Comparison of ENCODE assay signal across 11 mouse cellular contexts in the genomic region with DNA sequence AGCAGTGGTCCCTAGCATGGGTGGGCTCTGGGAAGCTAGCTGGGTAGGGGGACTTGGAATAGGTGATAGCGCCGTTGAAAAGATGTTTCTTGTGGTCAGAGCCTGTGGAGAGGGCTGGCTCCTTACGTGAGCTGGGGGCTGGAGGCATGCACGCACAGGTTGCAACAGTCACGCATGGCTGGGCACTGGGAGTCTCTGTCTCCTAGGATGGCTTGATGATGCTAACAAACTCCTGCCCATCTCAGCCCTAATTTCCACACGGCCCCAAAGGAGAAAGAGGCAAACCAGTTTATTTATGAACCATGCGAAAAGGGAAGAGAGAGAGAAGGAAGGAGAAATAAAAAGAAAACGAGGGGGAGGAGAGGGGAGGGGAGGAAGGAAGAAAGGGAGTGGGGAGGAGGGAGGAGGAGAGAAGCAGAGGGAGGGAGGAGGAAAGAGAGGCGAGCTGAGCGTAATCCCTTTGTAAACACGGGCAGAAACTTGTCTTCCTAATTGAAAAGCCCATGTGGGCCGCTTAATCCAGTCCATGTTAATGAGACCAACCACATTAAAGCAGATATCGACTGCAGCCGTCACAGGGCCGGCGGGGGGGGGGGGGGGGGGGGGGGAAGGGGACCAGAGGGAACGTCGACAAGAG. TPM values are rescaled to one million over a fixed set of nuclear protein-coding genes. Genes with fewer than 3 reads are reported as not detected.
DNase-seq lines count a peak whose midpoint lies in the region; ATAC-seq lines count a peak whose summit lies in the region.
"Had no signal": no experiment of that assay in that cellular context is flagged by ENCODE, and none has a peak within 500 bp of the region (broad histone marks: within the 10 kb centered on the region; RNA-seq: fewer than 3 reads in every experiment).

No protein-coding gene starts in this region.

- H3K27ac ChIP-seq in forebrain, embryonic 10.5 days, result peak overlapping the region; percentile 84
- no peak overlapping the region for H3K27ac ChIP-seq in limb, embryonic 11.5 days (replicated peaks; ENCODE audit: low read depth, low read length)
- no peak overlapping the region; the same call in 1 of the 2 replicates for H3K27ac ChIP-seq in stomach, embryonic 14.5 days (ENCODE audit: low read length)

- no peak for ATAC-seq in limb, embryonic 11.5 days (ENCODE audit: insufficient number of reproducible peaks, low FRiP score, low TSS enrichment, low read depth)
- no peak for ATAC-seq in stomach, embryonic 14.5 days (ENCODE audit: insufficient number of reproducible peaks, insufficient read depth, low FRiP score, low read depth)
- ATAC-seq: Patski had no signal

- intact Hi-C loops in left cerebral cortex, postnatal 4 days (cut with DNase I), result loop anchor here (5.0 kb wide), 1 partner anchor 233 kb away; a partner anchor contains a TSS
- intact Hi-C loops in left cerebral cortex, postnatal 14 days (cut with DNase I), result no loop called here

- peaks cover 77% of the 10 kb centered on the region for H3K4me1 ChIP-seq in forebrain, embryonic 10.5 days
- peaks cover 27% of the 10 kb centered on the region for H3K4me1 ChIP-seq in limb, embryonic 11.5 days (ENCODE audit: control insufficient read depth, insufficient read depth, low read length)
- peaks cover 51% of the 10 kb centered on the region for H3K4me1 ChIP-seq in stomach, embryonic 14.5 days (ENCODE audit: control insufficient read depth, insufficient read depth, low read length)

- WGBS in forebrain, embryonic 10.5 days, result under 1% methylated on average over 14 of the region's 18 CpGs
- WGBS in limb, embryonic 11.5 days, result 1% methylated on average over 14 of the region's 18 CpGs
- WGBS in stomach, embryonic 14.5 days, result 4% methylated on average over 12 of the region's 18 CpGs

- H3K9me3 ChIP-seq in forebrain, embryonic 10.5 days, result no peaks in the 10 kb centered on the region
- no peaks in the 10 kb centered on the region for H3K9me3 ChIP-seq in limb, embryonic 11.5 days (ENCODE audit: control insufficient read depth, low read length)
- H3K9me3 ChIP-seq in stomach, embryonic 14.5 days (ENCODE audit: control insufficient read depth, low read depth, low read length), result no peaks in the 10 kb centered on the region

- peak overlapping the region; percentile 40; the same call in 1 of the 2 replicates for H3K9ac ChIP-seq in limb, embryonic 11.5 days (ENCODE audit: low read length)
- H3K9ac ChIP-seq in stomach, embryonic 14.5 days (replicated peaks; ENCODE audit: low read depth, low read length), result no peak overlapping the region

- H3K4me2 ChIP-seq in limb, embryonic 11.5 days (ENCODE audit: low read depth, severe bottlenecking), result peak overlapping the region; percentile 42
- H3K4me2 ChIP-seq in stomach, embryonic 14.5 days (replicated peaks; ENCODE audit: low read depth, low read length), result peak overlapping the region; percentile 4; the same call in 1 of the 2 replicates

- no peaks in the 10 kb centered on the region for H3K36me3 ChIP-seq in forebrain, embryonic 10.5 days (replicated peaks)
- H3K36me3 ChIP-seq in limb, embryonic 11.5 days (ENCODE audit: control insufficient read depth, insufficient read depth, low read length), result no peaks in the 10 kb centered on the region
- H3K36me3 ChIP-seq in stomach, embryonic 14.5 days (ENCODE audit: control insufficient read depth, insufficient read depth, low read length), result no peaks in the 10 kb centered on the region

- H3K27me3 ChIP-seq in forebrain, embryonic 10.5 days (ENCODE audit: poor library complexity, severe bottlenecking), result peaks cover 94% of the 10 kb centered on the region
- H3K27me3 ChIP-seq in limb, embryonic 11.5 days (ENCODE audit: control insufficient read depth, insufficient read depth, low read length), result peaks cover 20% of the 10 kb centered on the region
- H3K27me3 ChIP-seq in stomach, embryonic 14.5 days (ENCODE audit: control insufficient read depth, insufficient read depth, low read length), result no peaks in the 10 kb centered on the region; the same call in 1 of the 2 replicates
- H3K27me3 ChIP-seq: Patski had no signal

- DNase-seq in left cerebral cortex, postnatal 4 days, result peak; percentile 31
- DNase-seq in left cerebral cortex, postnatal 14 days (ENCODE audit: low spot score in 2 of 2), result no peak
- DNase-seq in forebrain, embryonic 10.5 days (ENCODE audit: extremely low spot score, low spot score), result peak; percentile 73
- DNase-seq in limb, embryonic 11.5 days (ENCODE audit: low spot score), result peak; percentile 51
- DNase-seq in thymus, postnatal 14 days, result no peak
- DNase-seq in adrenal gland, adult 2 months, result no peak
- no peak for DNase-seq in testis, postnatal 10 days (ENCODE audit: low spot score)
- DNase-seq: lung, adult 18-20 months; thymus, postnatal 36 days had no signal

- H3K4me3 ChIP-seq in forebrain, embryonic 10.5 days, result peak overlapping the region; percentile 42
- peak overlapping the region; percentile 15; the same call in 1 of the 2 replicates for H3K4me3 ChIP-seq in limb, embryonic 11.5 days (ENCODE audit: low read depth, low read length)
- no peak overlapping the region for H3K4me3 ChIP-seq in stomach, embryonic 14.5 days (ENCODE audit: low read depth, low read length)

RNA-seq across cellular contexts. Expression of a gene that starts 33.1 kb away (rescaled TPM):
- total RNA-seq in left cerebral cortex, postnatal 4 days (2021), result 10 to 100 TPM; 27.9 to 28.0 TPM
- 10 to 100 TPM in 1 of 2 experiments, 1 to 10 TPM in 1; 9.6 to 10.5 TPM for total RNA-seq in left cerebral cortex, postnatal 14 days (2021)
- polyA plus RNA-seq in forebrain, embryonic 10.5 days (2016; fragmentation: Nextera tagmentation; extraction: Ambion mirVana), result 3.6 and 4.3 TPM in 2 replicates
- 0.58 and 0.99 TPM in 2 replicates for polyA plus RNA-seq in limb, embryonic 11.5 days (2014; fragmentation: Nextera tagmentation; extraction: Ambion mirVana)
- 5.0 and 12.5 TPM in 2 replicates for polyA plus RNA-seq in stomach, embryonic 14.5 days (2014; fragmentation: Nextera tagmentation; extraction: Ambion mirVana)
- 10 to 100 TPM; 27.3 to 31.5 TPM for total RNA-seq in adrenal gland, adult 2 months (2021)
- polyA plus RNA-seq in adrenal gland, adult 2 months (2012; rRNA removed), result 30.6 and 31.8 TPM in 2 replicates

Comparison
In these comparisons a context has a peak if more than half of its experiments do, and no peak if none do; other contexts are left out.
1. DNase-seq: peak in left cerebral cortex, postnatal 4 days (single experiment), forebrain, embryonic 10.5 days (single experiment) and limb, embryonic 11.5 days (single experiment); none in left cerebral cortex, postnatal 14 days (0 of 2), thymus, postnatal 14 days (single experiment), adrenal gland, adult 2 months (single experiment) and testis, postnatal 10 days (single experiment).